Mouse (Mus musculus) embryo, embryonic 11 days (tissue): Measurements from ENCODE around the gene Wdr70.
A peak's percentile ranks its signal among the peaks of the same experiment; 100 is the strongest.

Experiments
- DNase-seq: peaks from one replicate; pipeline ENCODE4 v3.0.0-alpha.2; 2015

Wdr70 gene

DNA sequence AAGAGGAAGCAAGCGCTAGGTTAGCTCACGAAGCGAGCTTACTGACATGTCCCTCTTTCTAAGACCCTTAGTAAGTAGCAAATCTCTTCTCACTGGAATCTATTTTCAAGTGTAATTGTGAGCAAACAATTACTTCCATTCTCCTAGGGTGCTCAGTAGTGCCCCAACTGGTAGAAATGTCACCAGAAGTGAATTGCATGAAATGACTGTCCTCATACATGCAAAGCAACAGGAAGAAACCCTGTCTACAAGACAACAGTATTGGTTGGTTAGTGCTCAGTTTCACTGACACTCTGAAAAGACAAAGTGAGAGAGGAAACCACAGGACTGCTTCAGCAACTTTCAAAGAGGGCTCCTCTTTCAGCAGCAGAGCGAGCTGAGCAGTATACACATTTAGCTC lies 173.6 kb downstream of the Wdr70 start:
- DNase-seq: no peak

DNA sequence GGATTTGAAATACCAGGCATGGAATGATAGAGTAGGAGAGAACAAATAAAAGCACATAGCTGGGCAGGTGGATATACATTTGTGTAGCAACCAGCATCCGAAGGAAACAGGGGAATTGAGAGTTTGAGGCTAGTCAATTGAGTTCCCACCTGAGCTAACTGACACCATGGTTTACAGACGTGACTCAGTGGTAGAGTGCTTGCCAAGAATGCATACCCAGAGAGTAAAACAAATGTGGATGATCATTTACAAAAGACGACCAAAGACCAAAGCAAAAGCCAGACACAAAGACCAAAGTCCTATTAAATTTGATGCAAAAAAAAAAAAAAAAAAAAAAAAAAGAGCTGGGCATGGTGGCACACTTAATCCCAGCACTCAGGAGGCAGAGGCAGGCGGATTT lies 175.7 kb downstream of the Wdr70 start:
- no peak for DNase-seq

DNA sequence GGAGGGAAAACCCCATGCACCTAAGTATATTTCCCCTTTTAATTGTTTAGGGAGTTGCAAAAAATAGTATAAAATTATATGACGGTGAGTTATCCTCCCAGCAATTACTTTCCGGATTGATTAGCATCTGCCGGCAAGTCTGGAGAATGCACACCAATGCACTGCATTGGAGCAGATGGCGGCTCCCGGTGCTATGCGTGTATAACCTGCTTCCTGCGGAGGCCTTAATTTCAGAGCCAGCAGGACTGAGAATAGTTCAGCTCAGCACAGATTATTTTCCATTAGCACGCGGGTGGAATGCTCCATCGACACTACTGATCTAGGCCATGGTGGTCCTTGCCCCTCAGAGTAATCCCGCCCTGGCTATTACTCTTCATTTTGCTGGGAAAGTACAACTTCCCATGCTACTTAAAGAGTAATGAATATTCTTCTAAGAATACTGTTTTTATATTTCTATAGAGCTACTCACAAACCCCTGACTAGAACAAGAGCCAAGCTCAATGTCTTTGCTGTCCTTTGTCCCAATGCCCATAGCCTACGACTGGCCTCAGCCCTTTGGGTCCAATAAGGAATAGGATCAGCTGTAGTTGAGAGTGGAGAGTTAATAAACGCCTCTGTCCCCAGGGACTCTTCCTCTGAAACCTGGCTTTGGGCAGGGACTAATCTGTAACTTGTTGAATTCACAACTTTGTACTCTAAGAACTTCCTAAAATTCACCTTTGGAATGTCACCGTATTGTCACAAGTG lies 176.5 kb downstream of the Wdr70 start:
- no peak for DNase-seq

DNA sequence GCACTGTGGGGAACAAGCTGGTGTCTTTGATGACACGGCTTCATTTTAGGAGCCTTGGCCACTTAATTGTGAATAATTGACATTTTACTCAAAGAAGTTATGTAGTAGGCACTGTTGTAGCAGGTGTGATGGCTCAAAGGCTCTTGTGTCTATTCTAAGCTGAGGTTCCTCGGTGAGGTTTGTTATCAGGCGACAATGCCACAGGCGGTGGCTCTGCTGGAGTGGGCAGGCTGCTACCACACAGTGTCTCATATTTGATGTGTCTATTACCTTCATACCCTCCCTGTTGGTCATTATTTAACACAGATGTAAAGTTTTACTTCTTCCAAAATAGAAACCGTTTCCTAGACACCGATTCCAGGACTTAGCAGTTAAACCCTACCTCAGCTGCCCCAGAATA lies 177.9 kb downstream of the Wdr70 start:
- no peak for DNase-seq

DNA sequence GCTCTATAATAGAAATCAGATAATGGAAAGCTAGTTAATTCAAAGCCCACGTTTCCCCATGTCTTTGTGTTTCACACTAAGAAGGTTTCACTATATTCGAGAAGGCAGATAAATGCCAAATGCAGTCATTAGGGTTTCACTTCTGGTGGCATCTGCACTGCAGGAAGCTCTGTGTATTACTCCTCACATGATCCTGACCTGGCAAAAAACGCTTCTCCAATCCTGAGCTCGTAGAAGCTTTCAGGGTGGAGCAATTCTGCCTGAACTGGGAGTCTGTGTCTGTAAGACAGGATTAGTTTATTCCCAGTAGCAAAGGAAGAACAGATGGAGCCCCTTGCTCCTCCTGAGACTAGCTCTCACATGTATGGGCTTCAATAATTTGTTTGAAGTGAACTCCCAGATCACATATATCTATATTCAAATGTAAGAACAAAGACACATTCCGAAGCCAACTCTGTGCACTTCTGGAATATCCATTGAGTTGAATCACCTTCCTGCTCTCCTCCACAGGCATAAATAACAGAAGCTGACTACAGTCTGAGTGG lies 192.4 kb downstream of the Wdr70 start:
- no peak for DNase-seq

DNA sequence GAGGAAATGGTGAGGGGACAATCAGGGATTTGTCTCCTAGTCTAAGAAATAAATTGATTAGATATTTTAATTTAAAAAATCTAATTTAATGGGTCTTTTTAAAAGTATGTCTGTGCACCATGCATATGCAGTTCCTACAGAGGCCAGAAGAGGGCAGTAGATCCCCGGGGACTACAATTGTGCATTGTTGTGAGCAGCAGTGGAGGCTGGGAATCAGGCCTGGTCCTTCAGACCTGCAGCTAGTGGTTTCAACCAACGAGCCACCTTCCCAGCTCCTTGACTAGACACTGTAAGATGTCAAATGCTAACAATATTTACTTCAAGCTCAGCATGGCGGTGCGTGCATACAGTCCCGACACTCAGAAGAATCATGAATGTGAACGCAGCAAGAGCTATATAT lies 199.7 kb downstream of the Wdr70 start:
- DNase-seq: no peak

DNA sequence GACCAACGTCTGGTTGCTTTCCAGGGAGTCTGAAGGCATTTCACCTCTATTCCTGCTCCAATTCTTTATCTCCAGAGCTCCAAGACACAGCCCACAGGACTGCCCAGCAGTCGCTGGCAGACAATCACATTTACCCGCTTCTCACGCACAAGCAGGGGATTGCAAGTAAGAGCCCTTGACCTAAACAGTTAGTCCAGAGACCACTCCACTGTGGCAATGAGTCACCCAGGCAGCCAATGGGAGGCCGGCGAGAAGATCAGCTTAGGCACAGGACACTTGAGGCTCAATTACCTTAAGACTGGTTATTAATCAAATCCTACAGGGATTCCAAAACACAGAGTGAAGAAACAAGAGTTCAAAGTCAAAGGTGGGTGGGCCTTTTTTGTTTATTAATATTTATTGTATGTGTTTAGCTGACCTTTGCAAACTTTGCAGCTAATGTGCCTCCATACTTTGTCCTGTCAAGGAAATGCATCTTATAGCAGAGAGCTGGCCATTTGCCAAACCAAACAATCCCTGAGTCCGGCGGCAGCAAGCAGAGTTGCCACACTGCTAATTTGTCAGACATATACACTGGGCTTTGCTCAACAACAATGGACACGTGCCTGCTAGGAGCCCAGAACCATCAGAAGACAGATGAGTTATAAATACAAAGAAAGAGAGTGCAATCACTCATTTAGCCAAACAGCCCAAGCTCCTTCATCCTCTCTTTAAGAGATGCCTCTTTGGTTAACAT lies 207.3 kb downstream of the Wdr70 start:
- DNase-seq: peak; percentile 60

DNA sequence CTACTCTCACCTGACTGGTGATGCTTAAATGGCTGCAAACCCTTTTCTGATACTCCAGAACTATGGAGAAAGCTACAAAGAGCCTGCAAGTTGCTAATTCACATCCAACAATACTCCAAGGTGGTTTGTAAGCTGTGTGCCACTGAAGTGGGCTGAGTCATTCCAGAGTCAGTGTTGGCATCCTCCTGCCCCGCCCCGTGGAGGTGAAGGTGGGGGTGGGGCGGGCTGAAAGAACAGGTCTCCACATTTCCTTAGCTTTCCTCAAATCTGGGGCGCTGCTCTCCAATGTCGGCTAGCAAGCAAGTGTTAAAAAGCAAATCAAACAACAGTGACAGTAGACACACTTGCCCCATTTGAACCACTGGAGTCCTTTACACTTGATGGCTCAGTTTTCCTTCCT lies 208.7 kb downstream of the Wdr70 start:
- DNase-seq: no peak

DNA sequence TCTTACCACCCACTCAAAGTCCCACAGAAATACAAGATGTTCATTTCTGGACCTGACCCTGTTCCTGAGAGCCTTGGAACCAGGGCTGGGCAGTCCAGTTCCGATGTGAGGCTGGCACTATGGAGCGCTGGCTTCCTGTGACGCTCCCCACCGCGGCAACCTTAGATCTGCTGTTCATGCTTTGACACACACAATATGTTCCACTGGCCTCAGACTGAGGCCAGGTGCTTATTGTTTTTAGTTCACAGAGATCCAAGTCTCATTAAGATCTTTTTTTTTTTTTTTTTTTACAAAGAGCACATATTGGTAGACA lies 209.7 kb downstream of the Wdr70 start:
- no peak for DNase-seq

DNA sequence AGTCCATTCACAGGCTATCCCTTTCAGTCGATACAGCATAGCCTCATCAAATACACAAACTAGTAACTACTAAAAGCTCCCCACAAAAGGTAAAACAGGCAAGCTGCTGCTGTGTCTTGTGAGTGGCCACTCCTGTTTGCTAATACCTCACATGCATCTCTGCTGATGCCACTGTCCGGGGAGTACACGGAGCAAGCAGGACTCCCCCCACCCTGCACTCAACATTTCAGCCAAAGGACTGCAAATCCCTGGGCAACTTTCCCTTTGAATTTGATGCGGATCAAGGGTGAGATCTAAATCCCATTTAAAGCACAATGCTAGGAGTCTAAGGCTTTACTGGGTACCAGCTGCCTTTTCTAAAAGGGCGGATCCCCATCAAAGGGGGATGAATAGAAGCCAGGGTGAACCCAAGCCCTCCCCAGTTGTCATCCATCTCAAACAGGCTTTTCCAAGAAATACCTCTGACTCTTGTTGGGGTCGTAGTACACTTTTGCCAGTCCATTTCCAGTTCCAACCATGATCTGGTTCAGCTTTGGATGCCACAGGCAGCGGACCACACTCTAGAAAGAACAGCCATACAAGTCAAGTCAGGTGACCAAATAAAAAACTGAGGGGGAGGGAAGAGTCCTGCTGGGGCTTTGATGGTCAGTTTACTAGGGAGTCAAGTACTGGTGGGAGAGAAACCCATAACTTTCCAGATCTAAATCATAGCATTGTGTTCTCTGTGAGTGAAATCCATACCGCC lies 210.2 kb downstream of the Wdr70 start:
- DNase-seq: no peak

DNA sequence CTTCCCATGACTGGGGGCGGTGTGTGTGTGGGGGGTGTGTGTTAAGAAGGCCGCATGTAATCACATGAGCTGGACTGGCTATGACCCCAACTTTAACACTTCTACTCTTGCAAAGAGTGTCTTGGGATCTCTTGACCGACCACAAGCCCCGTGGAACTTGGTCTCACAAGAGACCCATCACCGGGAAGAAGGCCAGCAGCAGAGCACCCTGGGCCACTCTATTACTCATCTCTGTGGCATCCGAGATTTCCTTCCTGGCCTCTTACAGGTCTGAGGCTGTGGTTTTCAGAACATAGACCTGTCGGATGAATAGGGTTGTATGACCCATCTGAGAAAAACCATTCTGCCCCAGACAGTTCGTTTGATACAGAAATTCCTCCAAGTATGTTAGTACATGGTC lies 212.4 kb downstream of the Wdr70 start:
- no peak for DNase-seq

DNA sequence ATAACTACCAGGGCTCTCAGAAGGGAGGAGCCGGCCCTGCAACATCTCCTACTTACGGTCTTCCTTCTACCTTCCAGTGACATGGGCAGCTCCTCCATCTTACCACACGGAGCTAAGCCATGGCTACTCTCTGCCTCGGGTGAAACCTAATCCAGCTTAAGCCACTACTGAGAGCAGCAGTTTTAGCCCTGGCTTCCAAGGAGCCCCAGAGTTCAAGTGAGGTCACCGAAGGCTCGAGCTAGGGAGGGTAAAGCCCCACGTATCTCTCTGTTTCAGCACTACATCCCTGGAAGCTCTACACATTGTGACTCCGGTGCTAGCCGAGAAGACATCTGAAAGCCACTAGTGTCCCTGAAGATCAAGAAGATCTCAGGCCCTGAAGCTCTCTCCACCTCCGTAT lies 213.9 kb downstream of the Wdr70 start:
- no peak for DNase-seq

DNA sequence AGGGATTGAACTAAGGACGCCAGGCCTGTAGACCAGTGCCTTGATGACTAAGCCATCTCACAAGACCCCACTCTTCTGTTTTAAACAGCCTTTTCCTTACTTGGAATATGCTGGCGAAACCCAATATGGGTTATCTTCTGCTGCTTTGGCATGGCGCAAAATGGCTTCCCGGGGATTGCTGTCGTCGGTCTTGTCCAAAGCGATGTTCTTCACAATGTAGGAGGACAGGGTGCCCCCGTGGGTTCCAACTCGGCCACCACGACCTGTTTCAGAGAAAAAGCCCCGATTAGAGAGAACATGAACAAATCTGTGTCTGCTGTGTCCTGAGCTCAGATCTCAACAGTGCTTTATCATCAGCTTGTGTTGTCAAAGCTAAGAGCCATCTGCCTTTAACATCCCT lies 214.8 kb downstream of the Wdr70 start:
- DNase-seq: no peak

DNA sequence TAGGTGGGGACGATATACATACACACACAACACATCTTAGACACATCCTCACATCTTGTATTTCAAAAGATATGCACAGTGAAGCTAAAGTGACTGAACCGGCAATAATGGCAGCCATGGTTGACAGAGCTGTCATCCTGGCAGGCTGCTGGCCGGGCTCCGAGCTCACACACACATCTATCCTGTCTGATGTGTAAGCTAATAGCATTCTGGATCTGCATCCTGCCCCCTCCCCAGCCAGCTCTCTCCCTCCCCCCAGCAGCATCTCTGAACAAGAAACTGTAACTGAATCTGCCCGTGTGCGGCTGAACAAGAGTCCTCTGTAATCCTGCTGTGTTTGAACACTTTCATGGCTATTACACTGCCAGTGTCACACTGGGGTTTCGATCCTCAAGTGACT lies 219.1 kb downstream of the Wdr70 start:
- no peak for DNase-seq

DNA sequence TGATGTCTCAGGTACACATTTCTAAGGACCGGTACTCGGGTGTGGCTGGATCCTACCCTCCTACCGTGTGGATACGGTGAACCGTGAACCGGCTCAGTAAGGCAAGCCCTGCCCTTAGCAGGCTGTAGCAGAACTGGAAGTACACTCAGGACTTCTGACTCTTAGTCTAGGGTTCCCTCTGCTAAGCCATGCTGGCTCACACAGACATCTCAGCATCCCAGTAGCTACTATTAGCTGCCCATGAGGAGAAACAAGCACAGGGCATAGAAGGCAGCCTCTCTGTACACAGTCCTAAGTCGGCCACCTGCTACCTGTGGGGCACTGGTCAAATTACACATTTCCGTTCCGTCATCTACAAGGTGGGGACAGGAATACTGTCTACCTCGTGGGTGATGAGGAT lies 220.1 kb downstream of the Wdr70 start:
- DNase-seq: no peak

DNA sequence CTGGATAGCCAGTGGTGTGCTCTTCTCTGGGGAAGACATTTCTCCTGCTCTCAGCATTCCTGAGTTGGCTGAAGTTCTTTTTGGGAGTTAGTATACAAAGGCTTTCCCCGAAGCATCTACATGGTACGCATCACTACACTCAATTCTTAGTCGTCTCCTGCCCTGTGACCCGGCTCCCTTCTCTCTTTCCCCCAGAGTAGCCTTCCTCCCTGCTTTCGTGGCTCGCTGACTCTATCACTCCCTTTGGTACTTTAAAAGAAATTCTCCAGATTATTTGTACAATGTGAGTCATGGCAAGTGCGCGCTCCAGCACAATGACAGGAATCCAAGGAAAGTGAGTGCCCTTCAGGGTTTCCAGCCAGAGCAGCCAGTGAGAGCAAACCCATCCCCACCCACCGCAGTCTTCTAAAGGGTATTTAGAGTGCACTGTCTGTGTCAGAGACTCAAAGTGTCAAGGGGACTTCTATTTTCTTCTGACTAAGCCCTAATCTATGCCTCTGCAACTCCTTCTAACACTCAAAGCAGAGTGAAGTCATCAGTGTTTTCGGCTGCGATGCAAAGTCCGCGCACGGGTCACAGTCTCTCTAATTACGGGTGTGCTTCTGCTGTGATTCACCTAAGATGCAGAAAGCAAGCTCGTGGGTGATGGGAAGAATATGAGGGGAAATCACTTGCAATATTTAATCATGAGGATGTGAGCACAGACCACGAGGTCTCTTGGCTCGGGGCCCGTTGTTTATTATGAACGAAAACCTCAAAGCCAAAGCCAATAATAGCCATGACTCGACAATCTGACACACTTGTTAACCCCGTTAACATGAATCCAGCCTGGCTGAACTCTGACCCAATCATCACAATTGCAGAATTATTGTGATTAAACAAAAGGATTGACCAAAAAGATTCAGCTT lies 221.2 kb downstream of the Wdr70 start:
- DNase-seq: peak; percentile 33

DNA sequence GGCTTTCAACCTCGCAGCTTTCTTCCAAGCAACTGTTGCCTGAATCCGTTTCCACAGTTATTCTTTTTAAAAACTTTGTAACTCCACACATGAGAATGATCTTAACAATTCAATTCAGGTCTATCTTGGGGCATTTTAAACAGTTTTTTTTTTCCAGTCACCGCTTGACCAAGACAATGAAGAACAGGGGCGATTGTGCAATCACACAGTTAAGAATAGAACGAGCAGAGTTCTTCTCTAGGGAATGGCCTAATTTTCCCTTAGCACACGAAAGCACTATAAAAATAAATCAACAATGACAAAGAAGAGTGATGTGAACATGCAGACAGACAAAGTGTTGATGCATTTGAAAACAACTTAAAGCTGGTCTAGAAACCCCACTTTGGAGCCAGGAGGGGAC lies 223.1 kb downstream of the Wdr70 start:
- no peak for DNase-seq

DNA sequence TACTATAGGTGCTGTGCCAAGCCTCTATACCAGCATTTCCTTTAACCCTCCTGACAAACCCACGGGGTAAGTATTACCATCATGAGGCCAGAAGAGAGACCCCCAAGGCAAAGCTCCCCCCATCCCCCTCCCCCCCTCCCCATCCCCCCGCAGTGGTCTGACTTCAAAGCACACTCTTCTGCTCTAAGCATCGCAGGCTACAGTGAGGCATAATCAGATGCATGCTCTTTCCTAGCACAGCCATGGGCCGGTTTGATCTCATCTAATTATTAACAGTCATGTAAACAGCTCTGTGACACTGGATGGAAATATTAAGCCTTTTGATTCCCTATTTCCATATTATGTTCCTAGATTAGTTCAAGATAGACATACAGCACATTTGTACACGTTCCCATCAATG lies 226.5 kb downstream of the Wdr70 start:
- DNase-seq: no peak

DNA sequence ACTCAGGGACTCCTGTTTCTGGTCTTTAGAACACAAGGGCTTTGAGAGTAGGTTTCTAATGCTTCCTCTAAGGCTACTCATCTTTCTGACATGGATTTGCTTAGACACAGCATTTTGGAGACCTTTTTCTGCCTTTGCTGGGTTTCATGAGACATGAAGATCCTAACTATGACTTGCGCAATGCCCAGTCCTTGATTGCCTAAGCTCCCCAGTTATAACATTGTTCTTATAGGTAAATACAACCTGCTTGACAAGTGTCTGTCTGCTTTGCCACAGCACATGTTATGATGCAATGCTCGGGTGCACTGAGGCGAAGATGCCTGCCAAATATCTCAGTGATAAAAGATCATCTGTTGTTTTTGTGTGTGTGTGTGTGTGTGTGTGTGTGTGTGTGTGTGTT lies 233.7 kb downstream of the Wdr70 start:
- DNase-seq: no peak

DNA sequence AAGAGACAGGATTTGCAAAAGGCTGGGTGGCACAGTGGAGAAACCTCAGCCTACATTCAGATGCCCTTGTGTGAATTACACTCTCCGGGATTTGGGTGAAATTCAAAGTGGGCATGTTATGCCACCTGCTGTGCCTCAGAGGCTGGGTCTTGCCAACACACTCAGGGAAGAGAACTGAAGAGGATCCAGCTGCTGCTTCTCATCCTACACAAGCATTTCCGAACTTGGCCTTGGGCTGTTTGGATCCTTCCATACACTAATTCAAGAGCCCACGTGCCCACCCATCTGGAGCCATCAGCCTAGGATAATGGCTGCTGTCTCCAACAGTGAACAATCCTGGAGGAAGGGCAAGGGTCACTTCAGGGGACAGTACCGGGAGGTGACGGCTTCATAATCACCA lies 235.7 kb downstream of the Wdr70 start:
- DNase-seq: no peak

DNA sequence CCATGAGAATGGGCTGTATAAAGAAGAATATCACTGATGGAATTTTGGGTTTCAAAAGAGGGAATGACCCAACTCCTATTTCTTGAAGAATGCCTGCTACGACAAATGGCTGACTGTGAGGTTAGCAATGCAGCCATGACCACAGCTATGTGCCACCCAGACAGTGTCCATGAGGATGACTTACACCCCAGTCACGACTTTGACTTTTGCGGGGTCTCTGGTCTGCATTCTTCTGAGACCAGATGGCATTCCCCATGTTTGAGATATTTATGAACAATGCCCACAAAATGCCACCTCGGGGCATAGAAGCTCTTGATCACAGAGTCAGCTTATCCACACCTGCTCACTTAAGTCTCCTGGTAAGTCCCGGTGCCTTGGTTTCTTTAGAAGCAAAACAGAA lies 236.1 kb downstream of the Wdr70 start:
- no peak for DNase-seq

DNA sequence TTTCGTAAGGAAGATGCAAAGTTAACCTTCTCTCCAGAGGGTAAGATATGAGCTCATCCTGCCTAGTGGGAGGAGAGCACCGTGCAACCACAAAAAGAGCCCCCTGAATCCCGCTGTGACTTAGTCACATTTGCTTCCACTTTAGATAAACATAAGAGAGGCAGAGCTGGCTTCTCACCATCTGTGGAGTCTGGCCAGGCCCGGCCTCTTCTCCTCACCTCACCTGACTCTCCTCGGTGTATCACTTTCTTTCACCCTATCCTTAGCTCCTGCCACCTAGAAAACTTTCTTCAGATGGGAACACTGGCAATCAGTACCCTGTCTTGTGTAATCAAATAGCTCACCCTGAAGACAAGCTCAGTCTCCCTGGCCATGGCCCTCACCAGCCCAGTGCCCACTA lies 240.2 kb downstream of the Wdr70 start:
- DNase-seq: no peak

DNA sequence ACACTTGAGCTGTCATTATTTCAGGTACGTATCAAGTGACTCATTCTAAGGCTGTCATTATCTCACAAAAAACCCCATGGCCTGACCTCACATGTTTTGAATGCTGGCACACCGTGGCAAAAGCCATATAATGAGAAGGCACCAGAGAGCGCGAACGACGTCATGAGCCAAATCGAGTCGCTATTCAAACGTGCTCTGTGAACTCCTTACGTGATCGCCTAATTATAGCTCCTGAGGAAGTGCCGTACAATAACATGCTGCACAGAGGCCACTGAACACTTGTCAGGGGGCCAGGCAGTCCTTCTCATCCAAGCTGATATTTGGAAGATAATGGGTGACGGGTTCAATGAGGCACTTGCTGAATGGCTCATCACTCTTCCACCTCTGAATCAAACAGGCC lies 241.6 kb downstream of the Wdr70 start:
- no peak for DNase-seq
